Mouse (Mus musculus) stomach, postnatal 0 days (tissue): ENCODE data around the gene Calcb. TPM values are rescaled to one million over a fixed set of nuclear protein-coding genes. Genes with fewer than 3 reads are reported as not detected.

Source experiments
- ATAC-seq: fragments of 200-750 bp; cut with Nextera tagmentation; 2 replicates; pipeline ENCODE4 v1.8.0; 2017; ENCODE audit not compliant: low FRiP score, low TSS enrichment
- DNase-seq: peaks from one replicate; pipeline ENCODE4 v3.0.0-alpha.2; 2016; ENCODE audit warnings: low spot score
- H3K27ac ChIP-seq: fragments of 300-500 bp; sonication (generic); replicated peaks from 2 replicates; pipeline ENCODE4 v1.5.1; 2014; ENCODE audit warnings: mild to moderate bottlenecking, control low read depth
- H3K27me3 ChIP-seq: fragments of 300-500 bp; sonication (generic); 2 replicates; pipeline ENCODE4 v1.6.1; 2014; ENCODE audit warnings: low read length; ENCODE audit not compliant: control insufficient read depth, insufficient read depth
- H3K36me3 ChIP-seq: fragments of 300-500 bp; sonication (generic); 2 replicates; pipeline ENCODE4 v1.6.1; 2014; ENCODE audit warnings: low read length, mixed read lengths; ENCODE audit not compliant: control insufficient read depth, insufficient read depth
- H3K4me1 ChIP-seq: fragments of 300-500 bp; sonication (generic); replicated peaks from 2 replicates; pipeline ENCODE4 v1.6.1; 2014; ENCODE audit warnings: antibody characterized with exemption; ENCODE audit not compliant: control insufficient read depth, insufficient read depth
- H3K4me2 ChIP-seq: fragments of 300-500 bp; sonication (generic); replicated peaks from 2 replicates; pipeline ENCODE4 v1.6.1; 2014; ENCODE audit warnings: low read depth, mild to moderate bottlenecking, control low read depth, moderate library complexity
- H3K4me3 ChIP-seq: fragments of 300-500 bp; sonication (generic); 2 replicates; pipeline ENCODE4 v1.5.1; 2014; ENCODE audit warnings: low read depth, low read length, control low read depth
- H3K9ac ChIP-seq: fragments of 300-500 bp; sonication (generic); 2 replicates; pipeline ENCODE4 v1.6.1; 2014; ENCODE audit warnings: mild to moderate bottlenecking, low read length, control low read depth, mixed read lengths
- H3K9me3 ChIP-seq: fragments of 300-500 bp; sonication (generic); 2 replicates; pipeline ENCODE4 v1.6.1; 2016; ENCODE audit warnings: low read length; ENCODE audit not compliant: control insufficient read depth
- CTCF ChIP-seq: IDR thresholded peaks from 2 replicates; pipeline ENCODE4 v1.5.1; 2016; ENCODE audit warnings: antibody characterized with exemption, low read depth, mild to moderate bottlenecking, moderate library complexity
- EP300 ChIP-seq: optimal IDR thresholded peaks from 2 replicates; pipeline ENCODE3; 2016; ENCODE audit warnings: antibody characterized with exemption
- WGBS: fragments of 180-500 bp; shearing (Covaris S2); extraction: QIAGEN DNeasy Blood & Tissue Kit; methylation state at CpG from one replicate; pipeline ENCODE4 v1.1.7; 2014; 5-methylcytosine and 5-hydroxymethylcytosine counted together
- polyA plus RNA-seq: library from polyadenylated mRNA; unstranded; fragments of >200 nt; fragmentation: Nextera tagmentation; extraction: Ambion mirVana; gene quantifications from 2 replicates; pipeline ENCODE4 v1.2.1, GENCODE M21; 2015

Calcb gene
- polyA plus RNA-seq, 1 experiment from 2014 or later, result 3.7 TPM

- ATAC-seq (no peak), DNase-seq (peak; percentile 3)
- no peaks in the 10 kb centered on the region for H3K36me3 ChIP-seq
- no peak overlapping the region for H3K9ac ChIP-seq
- H3K9me3 ChIP-seq, result no peaks in the 10 kb centered on the region
- no peak overlapping the region for H3K4me2 ChIP-seq
- TF ChIP-seq CTCF (no peak), EP300 (no peak)
- no peak overlapping the region for H3K27ac ChIP-seq
- 80% methylated on average over 8 of the region's 8 CpGs for WGBS
- H3K4me1 ChIP-seq, result no peaks in the 10 kb centered on the region
- H3K27me3 ChIP-seq, result no peaks in the 10 kb centered on the region
- H3K4me3 ChIP-seq, result no peak overlapping the region
Measured at GRCm38 (mm10) chr7:114754626-114755025, 36.2 kb downstream of the Calcb start.

GRCm38 (mm10) chr7:114762660-114763059 lies 44.2 kb downstream of the Calcb start:
- Histone ChIP-seq H3K27ac (no peak overlapping the region), H3K27me3 (no peaks in the 10 kb centered on the region), H3K9ac (no peak overlapping the region), H3K9me3 (no peaks in the 10 kb centered on the region), H3K4me1 (no peaks in the 10 kb centered on the region), H3K36me3 (no peaks in the 10 kb centered on the region), H3K4me2 (no peak overlapping the region), H3K4me3 (no peak overlapping the region)
- TF ChIP-seq CTCF, result no peak
- TF ChIP-seq EP300, result no peak
- 55% methylated on average over 2 of the region's 2 CpGs for WGBS
- no peak for ATAC-seq
- no peak for DNase-seq

DNA sequence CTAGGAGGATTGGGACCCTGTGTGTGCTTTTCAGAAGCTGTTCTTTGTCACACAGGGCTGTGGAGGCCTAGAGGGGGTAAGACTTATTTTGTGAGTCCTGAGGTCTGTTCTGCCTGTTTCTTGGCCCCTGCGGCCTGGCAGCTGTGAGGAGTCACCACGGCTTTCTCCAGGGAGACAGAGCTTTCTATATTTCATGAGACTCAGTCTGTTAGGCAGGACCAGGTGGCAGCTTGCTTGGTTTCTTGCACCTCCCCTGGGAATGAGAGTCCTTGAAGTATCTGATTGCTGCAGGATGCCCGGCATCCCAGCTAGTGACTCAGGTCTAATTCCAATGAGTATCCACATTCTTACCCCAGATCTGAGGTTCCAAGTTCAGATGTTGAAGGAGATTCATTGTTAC lies 46.8 kb downstream of the Calcb start:
- no peak overlapping the region for H3K27ac ChIP-seq
- no peaks in the 10 kb centered on the region for H3K9me3 ChIP-seq
- no peak overlapping the region for H3K9ac ChIP-seq
- WGBS, result 76% methylated on average over 3 of the region's 3 CpGs
- no peak for DNase-seq
- no peaks in the 10 kb centered on the region for H3K27me3 ChIP-seq
- TF ChIP-seq EP300 (no peak), CTCF (no peak)
- H3K4me3 ChIP-seq, result no peak overlapping the region
- ATAC-seq, result no peak
- H3K4me1 ChIP-seq, result no peaks in the 10 kb centered on the region
- no peak overlapping the region for H3K4me2 ChIP-seq
- no peaks in the 10 kb centered on the region for H3K36me3 ChIP-seq

- WGBS, result 61% methylated on average over 3 of the region's 3 CpGs
- Histone ChIP-seq H3K4me1 (no peaks in the 10 kb centered on the region), H3K4me2 (no peak overlapping the region), H3K27ac (no peak overlapping the region), H3K36me3 (no peaks in the 10 kb centered on the region), H3K27me3 (no peaks in the 10 kb centered on the region), H3K4me3 (no peak overlapping the region), H3K9me3 (no peaks in the 10 kb centered on the region), H3K9ac (no peak overlapping the region)
- TF ChIP-seq CTCF, result no peak
- TF ChIP-seq EP300, result no peak
- peak; percentile 7 for DNase-seq
- ATAC-seq, result no peak
Measured at GRCm38 (mm10) chr7:114766523-114766922, 48.1 kb downstream of the Calcb start.

GRCm38 (mm10) chr7:114768516-114768915 lies 50.1 kb downstream of the Calcb start:
- ATAC-seq, result no peak
- H3K4me1 ChIP-seq, result no peaks in the 10 kb centered on the region
- no peaks in the 10 kb centered on the region for H3K27me3 ChIP-seq
- WGBS, result 71% methylated on average over 5 of the region's 5 CpGs
- H3K4me2 ChIP-seq, result no peak overlapping the region
- H3K4me3 ChIP-seq, result no peak overlapping the region
- no peak overlapping the region for H3K9ac ChIP-seq
- TF ChIP-seq CTCF (no peak), EP300 (no peak)
- no peaks in the 10 kb centered on the region for H3K9me3 ChIP-seq
- no peak overlapping the region for H3K27ac ChIP-seq
- DNase-seq, result peak; percentile 8
- H3K36me3 ChIP-seq, result no peaks in the 10 kb centered on the region

GRCm38 (mm10) chr7:114769041-114769440 lies 50.6 kb downstream of the Calcb start:
- peak; percentile 12 for DNase-seq
- no peaks in the 10 kb centered on the region for H3K4me1 ChIP-seq
- H3K9me3 ChIP-seq, result no peaks in the 10 kb centered on the region
- TF ChIP-seq EP300, result no peak
- no peak for TF ChIP-seq CTCF
- no peaks in the 10 kb centered on the region for H3K36me3 ChIP-seq
- 80% methylated on average over 4 of the region's 4 CpGs for WGBS
- H3K4me3 ChIP-seq, result no peak overlapping the region
- H3K27me3 ChIP-seq, result no peaks in the 10 kb centered on the region
- no peak for ATAC-seq
- no peak overlapping the region for H3K9ac ChIP-seq
- H3K4me2 ChIP-seq, result no peak overlapping the region
- no peak overlapping the region for H3K27ac ChIP-seq
